Mouse (Mus musculus) CH12.LX (cell line): ENCODE data around the gene Slc48a1. TPM values are rescaled to one million over a fixed set of nuclear protein-coding genes. Genes with fewer than 3 reads are reported as not detected.

Source experiments
- DNase-seq: peaks from one replicate; pipeline ENCODE4 v3.0.0-alpha.2; 2013; ENCODE audit errors: extremely low read depth
- H3K27ac ChIP-seq: 2 replicates; pipeline ENCODE4 v1.5.1; 2012; ENCODE audit warnings: low read depth, mild to moderate bottlenecking, control low read depth, moderate library complexity; ENCODE audit not compliant: insufficient read depth
- H3K27me3 ChIP-seq: replicated peaks from 2 replicates; pipeline ENCODE3; 2012; ENCODE audit warnings: inconsistent platforms
- H3K36me3 ChIP-seq, 2 experiments: replicated peaks in 1 of 2; 2 replicates each; pipeline versions ENCODE3 to v1.6.1; 2012; ENCODE audit warnings: inconsistent platforms in 1 of 2, low read length in 1 of 2, mild to moderate bottlenecking in 1 of 2, mixed read lengths in 1 of 2, moderate library complexity in 1 of 2; ENCODE audit not compliant: control insufficient read depth in 1 of 2, insufficient read depth in 1 of 2
- H3K4me1 ChIP-seq, 2 experiments: 2 replicates each; pipeline ENCODE4 v1.6.1; 2012; ENCODE audit warnings: inconsistent platforms in 1 of 2, moderate library complexity in 1 of 2; ENCODE audit not compliant: insufficient read depth in 2 of 2, control insufficient read depth in 1 of 2
- H3K4me2 ChIP-seq: 2 replicates; pipeline ENCODE4 v1.6.1; 2012; ENCODE audit warnings: low read depth, mild to moderate bottlenecking, control low read depth; ENCODE audit not compliant: poor library complexity, insufficient read depth, severe bottlenecking
- H3K4me3 ChIP-seq, 3 experiments: fragments of 150-350 bp in 1 of 3; sonication (generic) in 1 of 3; replicated peaks in 1 of 3; 2 replicates each; pipeline versions ENCODE3 to v1.5.1; 2011 to 2012; ENCODE audit warnings: low read depth in 2 of 3, low read length in 2 of 3, mild to moderate bottlenecking in 2 of 3, moderate library complexity in 2 of 3, control low read depth in 1 of 3, improper control_type of control experiment in 1 of 3, inconsistent platforms in 1 of 3, mixed read lengths in 1 of 3; ENCODE audit not compliant: poor library complexity in 1 of 3
- H3K79me2 ChIP-seq: replicated peaks from 2 replicates; pipeline ENCODE4 v1.6.1; 2012; ENCODE audit warnings: mild to moderate bottlenecking, moderate library complexity; ENCODE audit not compliant: control insufficient read depth, poor library complexity, insufficient read depth, severe bottlenecking; ENCODE audit errors: extremely low read depth
- H3K9ac ChIP-seq: 2 replicates; pipeline ENCODE4 v1.6.1; 2012; ENCODE audit warnings: low read depth, mild to moderate bottlenecking, control low read depth, moderate library complexity; ENCODE audit not compliant: insufficient read depth
- H3K9me3 ChIP-seq: replicated peaks from 2 replicates; pipeline ENCODE3; 2012; ENCODE audit warnings: low read length, inconsistent platforms, mixed read lengths
- BHLHE40 ChIP-seq: IDR thresholded peaks from 2 replicates; pipeline ENCODE4 v1.6.1; 2011; ENCODE audit warnings: mild to moderate bottlenecking, low read depth, low read length, improper control_type of control experiment
- CTCF ChIP-seq, 2 experiments: IDR thresholded peaks in 1 of 2; conservative IDR thresholded peaks in 1 of 2; 2 replicates each; pipeline ENCODE4 v1.5.1; 2011 to 2012; ENCODE audit warnings: low read depth in 2 of 2, low read length in 2 of 2, improper control_type of control experiment in 1 of 2, inconsistent platforms in 1 of 2, mild to moderate bottlenecking in 1 of 2, moderate library complexity in 1 of 2
- E2F4 ChIP-seq: IDR thresholded peaks from 2 replicates; pipeline ENCODE4 v1.6.1; 2011; ENCODE audit warnings: low read depth, low read length, improper control_type of control experiment; ENCODE audit not compliant: insufficient replicate concordance
- EP300 ChIP-seq: IDR thresholded peaks from 2 replicates; pipeline ENCODE4 v1.6.1; 2011; ENCODE audit warnings: low read length, improper control_type of control experiment
- ETS1 ChIP-seq: conservative IDR thresholded peaks from 2 replicates; pipeline ENCODE4 v1.6.1; 2012; ENCODE audit warnings: low read depth, mild to moderate bottlenecking, inconsistent platforms, low read length, improper control_type of control experiment, moderate library complexity
- HCFC1 ChIP-seq: IDR thresholded peaks from 2 replicates; pipeline ENCODE4 v1.6.1; 2012; ENCODE audit warnings: low read depth, mild to moderate bottlenecking, inconsistent platforms, low read length, improper control_type of control experiment
- IRF4 ChIP-seq: IDR thresholded peaks from 2 replicates; pipeline ENCODE4 v1.6.1; 2014; ENCODE audit warnings: low read depth, mild to moderate bottlenecking, inconsistent platforms, low read length, improper control_type of control experiment
- JUN ChIP-seq: IDR thresholded peaks from 2 replicates; pipeline ENCODE4 v1.6.1; 2011; ENCODE audit warnings: low read depth, mild to moderate bottlenecking, low read length, improper control_type of control experiment, moderate library complexity; ENCODE audit not compliant: insufficient read depth
- JUND ChIP-seq: conservative IDR thresholded peaks from 2 replicates; pipeline ENCODE4 v1.6.1; 2011; ENCODE audit warnings: low read depth, low read length, improper control_type of control experiment
- MAFK ChIP-seq: IDR thresholded peaks from 2 replicates; pipeline ENCODE4 v1.6.1; 2011; ENCODE audit warnings: low read length, improper control_type of control experiment; ENCODE audit not compliant: insufficient replicate concordance
- MEF2A ChIP-seq: IDR thresholded peaks from 2 replicates; pipeline ENCODE4 v1.6.1; 2014; ENCODE audit warnings: low read depth, mild to moderate bottlenecking, inconsistent platforms, low read length, improper control_type of control experiment, borderline replicate concordance
- MXI1 ChIP-seq: IDR thresholded peaks from 2 replicates; pipeline ENCODE4 v1.6.1; 2011; ENCODE audit warnings: mild to moderate bottlenecking, low read depth, low read length, improper control_type of control experiment
- NELFE ChIP-seq: IDR thresholded peaks from 2 replicates; pipeline ENCODE4 v1.6.1; 2011; ENCODE audit warnings: low read depth, low read length, improper control_type of control experiment
- NRF1 ChIP-seq: IDR thresholded peaks from 2 replicates; pipeline ENCODE4 v1.6.1; 2014; ENCODE audit warnings: low read depth, mild to moderate bottlenecking, inconsistent platforms, low read length, improper control_type of control experiment, moderate library complexity
- PAX5 ChIP-seq: IDR thresholded peaks from 2 replicates; pipeline ENCODE4 v1.6.1; 2012; ENCODE audit warnings: low read length, inconsistent platforms, mixed read lengths
- POLR2A ChIP-seq: IDR thresholded peaks from 2 replicates; pipeline ENCODE4 v1.6.1; 2011; ENCODE audit warnings: low read depth, mild to moderate bottlenecking, improper control_type of control experiment, low read length
- POLR2AphosphoS2 ChIP-seq: IDR thresholded peaks from 2 replicates; pipeline ENCODE4 v1.6.1; 2011; ENCODE audit warnings: low read depth, low read length, improper control_type of control experiment
- RAD21 ChIP-seq: IDR thresholded peaks from 2 replicates; pipeline ENCODE4 v1.6.1; 2011; ENCODE audit warnings: low read depth, mild to moderate bottlenecking, low read length, improper control_type of control experiment, moderate library complexity
- SIN3A ChIP-seq: IDR thresholded peaks from 2 replicates; pipeline ENCODE4 v1.6.1; 2012; ENCODE audit warnings: low read length, improper control_type of control experiment, inconsistent platforms
- SMC3 ChIP-seq: IDR thresholded peaks from 2 replicates; pipeline ENCODE4 v1.6.1; 2011; ENCODE audit warnings: low read depth, low read length, improper control_type of control experiment
- TBP ChIP-seq: conservative IDR thresholded peaks from 2 replicates; pipeline ENCODE4 v1.6.1; 2011; ENCODE audit warnings: low read depth, low read length, improper control_type of control experiment
- TCF12 ChIP-seq: IDR thresholded peaks from 2 replicates; pipeline ENCODE4 v1.6.1; 2014; ENCODE audit warnings: low read depth, mild to moderate bottlenecking, inconsistent platforms, low read length, improper control_type of control experiment
- ZC3H11A ChIP-seq: IDR thresholded peaks from 2 replicates; pipeline ENCODE4 v1.6.1; 2012; ENCODE audit warnings: low read depth, mild to moderate bottlenecking, inconsistent platforms, low read length, improper control_type of control experiment
- ZMIZ1 ChIP-seq: IDR thresholded peaks from 2 replicates; pipeline ENCODE4 v1.6.1; 2012; ENCODE audit warnings: low read depth, mild to moderate bottlenecking, inconsistent platforms, low read length, improper control_type of control experiment
- ZNF384 ChIP-seq: IDR thresholded peaks from 2 replicates; pipeline ENCODE4 v1.6.1; 2012; ENCODE audit warnings: low read depth, low read length, improper control_type of control experiment, inconsistent platforms
- dilution Hi-C: fragments of 300-500 bp; cut with MboI; formaldehyde crosslinking; loops from 2 replicates; pipeline ENCODE4 v1.14.3; 2020; ENCODE audit warnings: low sequenced_read_pairs; ENCODE audit not compliant: extremely low pct_unique_long_range_greater_than_20kb, extremely low pct_ligation_motif_present
- in situ Hi-C: fragments of 300-500 bp; cut with MboI; formaldehyde crosslinking; loops from 3 replicates; pipeline ENCODE4 v1.14.3; 2019; ENCODE audit warnings: low sequenced_read_pairs, low pct_ligation_motif_present, low pct_unique_long_range_greater_than_20kb, mixed read lengths
- polyA plus RNA-seq: library from polyadenylated mRNA; unstranded; fragments of >175 nt; gene quantifications from 2 replicates; pipeline ENCODE4 v1.2.1, GENCODE M21; 2012; ENCODE audit warnings: low read depth; ENCODE audit not compliant: insufficient read length
- total RNA-seq, 2 experiments: library from RNA; depleted of rRNA; stranded (reverse); fragments of 300-350 nt in 1 of 2; fragments of >200 nt in 1 of 2; gene quantifications; 2 replicates each; pipeline ENCODE4 v1.2.3; 2012 to 2014

The Slc48a1 gene
- total and polyA plus RNA-seq, 3 experiments, result 23.2 to 56.0 (median 39.4) TPM

GRCm38 (mm10) chr15:97839012-97839411, 60.7 kb downstream of the Slc48a1 start:
- in situ Hi-C loops, result loop anchor here (25.0 kb wide), 1 partner anchor 377 kb away; no protein-coding TSS in a partner anchor

GRCm38 (mm10) chr15:97839473-97839872, 61.2 kb downstream of the Slc48a1 start:
- no peak for DNase-seq
- H3K9me3 ChIP-seq, result no peaks in the 10 kb centered on the region
- H3K4me3 ChIP-seq, result no peak overlapping the region
- H3K4me2 ChIP-seq, result no peak overlapping the region
- no peaks in the 10 kb centered on the region for H3K79me2 ChIP-seq
- H3K4me1 ChIP-seq, result peaks cover 43 to 85% of the 10 kb centered on the region in 2 experiments
- H3K27me3 ChIP-seq, result no peaks in the 10 kb centered on the region
- dilution Hi-C loops, result no loop called here
- no peak overlapping the region for H3K9ac ChIP-seq
- TF ChIP-seq PAX5 (no peak), TBP (no peak), MEF2A (no peak), TCF12 (no peak), NELFE (no peak), JUN (no peak), MAFK (no peak), E2F4 (no peak), JUND (no peak), MXI1 (no peak), POLR2AphosphoS2 (no peak), HCFC1 (no peak), ZC3H11A (no peak), NRF1 (no peak), BHLHE40 (no peak), ZMIZ1 (no peak), EP300 (no peak), IRF4 (no peak)
- H3K27ac ChIP-seq, result no peak overlapping the region
- no peaks in the 10 kb centered on the region for H3K36me3 ChIP-seq
- in situ Hi-C loops, result loop anchor here (25.0 kb wide), 1 partner anchor 377 kb away; no protein-coding TSS in a partner anchor

More at GRCm38 (mm10) chr15:97839012-97839411, 60.7 kb downstream of the Slc48a1 start:
- Histone ChIP-seq H3K79me2 (no peaks in the 10 kb centered on the region), H3K4me1 (peaks cover 42 to 80% of the 10 kb centered on the region in 2 experiments), H3K4me2 (no peak overlapping the region), H3K9ac (no peak overlapping the region), H3K36me3 (no peaks in the 10 kb centered on the region), H3K9me3 (no peaks in the 10 kb centered on the region), H3K27me3 (no peaks in the 10 kb centered on the region), H3K4me3 (no peak overlapping the region), H3K27ac (no peak overlapping the region)
- dilution Hi-C loops, result no loop called here
- no peak for DNase-seq
- TF ChIP-seq SIN3A (no peak), RAD21 (no peak), TCF12 (no peak), ZC3H11A (no peak), POLR2A (no peak), MXI1 (no peak), ZMIZ1 (no peak), HCFC1 (no peak), CTCF (conservative IDR thresholded peaks at IDR 0.05 in 1 of 2, IDR thresholded peaks at IDR 0.05 in 1 of 2; ENCODE audit: low read depth in 2 of 2, low read length in 2 of 2) (no peak), SMC3 (no peak), ZNF384 (no peak), ETS1 (no peak), PAX5 (no peak)
